Mouse (Mus musculus) splenic B cell, adult 2 months (primary cell): ENCODE results near the gene Prkg2.

ENCODE experiments used
- DNase-seq: peaks from one replicate; pipeline ENCODE4 v3.0.0-alpha.2; 2011; ENCODE audit warnings: low read depth, low spot score
- H3K27me3 ChIP-seq: 2 replicates; pipeline ENCODE4 v1.6.1; 2012; ENCODE audit warnings: mild to moderate bottlenecking, low read length, moderate library complexity, mixed read lengths; ENCODE audit not compliant: control insufficient read depth, poor library complexity, insufficient read depth, severe bottlenecking
- H3K36me3 ChIP-seq: 2 replicates; pipeline ENCODE4 v1.6.1; 2012; ENCODE audit warnings: mild to moderate bottlenecking, low read length, moderate library complexity, mixed read lengths; ENCODE audit not compliant: control insufficient read depth, poor library complexity, insufficient read depth, severe bottlenecking

Prkg2 gene

GRCm38 (mm10) chr5:98900926-98901325 is 136.2 kb downstream of the Prkg2 start:
- Histone ChIP-seq H3K36me3 (no peaks in the 10 kb centered on the region), H3K27me3 (no peaks in the 10 kb centered on the region)
- no peak for DNase-seq

- Histone ChIP-seq H3K27me3 (no peaks in the 10 kb centered on the region), H3K36me3 (no peaks in the 10 kb centered on the region)
- DNase-seq, result no peak
These were observed 139.2 kb downstream of the Prkg2 start for GRCm38 (mm10) chr5:98897946-98898345.

- DNase-seq, result no peak
- no peaks in the 10 kb centered on the region for H3K36me3 ChIP-seq
- no peaks in the 10 kb centered on the region for H3K27me3 ChIP-seq
These were observed 142.9 kb downstream of the Prkg2 start for GRCm38 (mm10) chr5:98894281-98894680.

GRCm38 (mm10) chr5:98890544-98891050 is 146.6 kb downstream of the Prkg2 start:
- no peaks in the 10 kb centered on the region for H3K27me3 ChIP-seq
- no peak for DNase-seq

GRCm38 (mm10) chr5:98882096-98882495 is 155.1 kb downstream of the Prkg2 start:
- Histone ChIP-seq H3K27me3 (no peaks in the 10 kb centered on the region), H3K36me3 (no peaks in the 10 kb centered on the region)
- DNase-seq, result no peak

More at GRCm38 (mm10) chr5:98890544-98891050, 146.6 kb downstream of the Prkg2 start:
- H3K36me3 ChIP-seq, result no peaks in the 10 kb centered on the region
